Mouse (Mus musculus) embryonic stem cell, embryonic (primary cell): ENCODE results near the gene Dner.

ENCODE experiments used
- CTCF ChIA-PET, 4 experiments: fragments of 300-600 bp in 2 of 4; fragments of 350-600 bp in 2 of 4; sonication (Branson Sonifier 250); formaldehyde crosslinking; loops; one replicate each; lab custom pipeline; 2022; ENCODE audit warnings: inconsistent platforms in 2 of 4; lab: Charles Lee
- POLR2A ChIA-PET, 4 experiments: fragments of 300-600 bp in 2 of 4; fragments of 350-600 bp in 2 of 4; sonication (Branson Sonifier 250); formaldehyde crosslinking; loops; one replicate each; lab custom pipeline; 2022; ENCODE audit warnings: antibody characterized with exemption in 4 of 4, inconsistent platforms in 1 of 4; lab: Charles Lee

Gene Dner

GRCm38 (mm10) chr1:84590534-84590933 is 105.5 kb downstream of the Dner start:
- POLR2A ChIA-PET, result interaction anchor here in 1 of 4 experiments (1.2 kb wide), 1 partner anchor 14 kb away, joined by 3 read pairs; no protein-coding TSS in a partner anchor
- CTCF ChIA-PET, result no interaction called here

GRCm38 (mm10) chr1:84585434-84585833 is 110.6 kb downstream of the Dner start:
- CTCF ChIA-PET, result no interaction called here
- POLR2A ChIA-PET, result no interaction called here

GRCm38 (mm10) chr1:84581812-84582211 is 114.2 kb downstream of the Dner start:
- ChIA-PET POLR2A (interaction anchor here in 2 of 4 experiments (0.5 to 0.6 kb wide), 2 partner anchors 101 to 112 kb away, joined by 3 read pairs; no protein-coding TSS in a partner anchor), CTCF (interaction anchor here in 3 of 4 experiments (0.5 to 2.1 kb wide), 10 partner anchors 14 to 845 kb away, joined by 3 to 9 read pairs (median 4); partner anchors contain the start of gene Dner (in 1 of the 3))

- CTCF ChIA-PET, result no interaction called here
- POLR2A ChIA-PET, result no interaction called here
Observed at GRCm38 (mm10) chr1:84561841-84562240, 134.2 kb downstream of the Dner start.

GRCm38 (mm10) chr1:84561387-84561786 is 134.6 kb downstream of the Dner start:
- CTCF ChIA-PET, result no interaction called here
- POLR2A ChIA-PET, result no interaction called here

- ChIA-PET POLR2A (interaction anchor here in 1 of 4 experiments (0.8 kb wide), 1 partner anchor 32 kb away, joined by 3 read pairs; no protein-coding TSS in a partner anchor), CTCF (interaction anchor here in 1 of 4 experiments (0.6 kb wide), 1 partner anchor 133 kb away, joined by 7 read pairs; no protein-coding TSS in a partner anchor)
Observed at GRCm38 (mm10) chr1:84556546-84557511, 139.2 kb downstream of the Dner start.

- CTCF ChIA-PET, result no interaction called here
- POLR2A ChIA-PET, result no interaction called here
Observed at GRCm38 (mm10) chr1:84552005-84552404, 144.0 kb downstream of the Dner start.

- POLR2A ChIA-PET, result interaction anchor here in 1 of 4 experiments (1.1 kb wide), 1 partner anchor 91 kb away, joined by 3 read pairs; no protein-coding TSS in a partner anchor
- CTCF ChIA-PET, result interaction anchor here in 1 of 4 experiments (1.0 kb wide), 1 partner anchor 146 kb away, joined by 4 read pairs; the partner anchor contains the start of gene Dner
Observed at GRCm38 (mm10) chr1:84550065-84550368, 146.0 kb downstream of the Dner start.

GRCm38 (mm10) chr1:84549367-84550064 is 146.5 kb downstream of the Dner start:
- POLR2A ChIA-PET, result interaction anchor here in 2 of 4 experiments (0.7 to 1.1 kb wide), 2 partner anchors 91 to 221 kb away, joined by 3 read pairs; no protein-coding TSS in a partner anchor
- CTCF ChIA-PET, result interaction anchor here in 1 of 4 experiments (1.0 kb wide), 1 partner anchor 146 kb away, joined by 4 read pairs; the partner anchor contains the start of gene Dner

- ChIA-PET CTCF (no interaction called here), POLR2A (no interaction called here)
Observed at GRCm38 (mm10) chr1:84536069-84536468, 160.0 kb downstream of the Dner start.

- POLR2A ChIA-PET, result no interaction called here
- CTCF ChIA-PET, result no interaction called here
Observed at GRCm38 (mm10) chr1:84525514-84525913, 170.5 kb downstream of the Dner start.

GRCm38 (mm10) chr1:84524413-84524812 is 171.6 kb downstream of the Dner start:
- CTCF ChIA-PET, result no interaction called here

GRCm38 (mm10) chr1:84522963-84523280 is 173.1 kb downstream of the Dner start:
- CTCF ChIA-PET, result no interaction called here
- POLR2A ChIA-PET, result no interaction called here

More at GRCm38 (mm10) chr1:84524413-84524812, 171.6 kb downstream of the Dner start:
- POLR2A ChIA-PET, result no interaction called here

GRCm38 (mm10) chr1:84522256-84522962 is 173.6 kb downstream of the Dner start:
- ChIA-PET CTCF (interaction anchor here in 1 of 4 experiments (0.6 kb wide), 1 partner anchor 1350 kb away, joined by 6 read pairs; no protein-coding TSS in a partner anchor), POLR2A (no interaction called here)

GRCm38 (mm10) chr1:84518347-84518746 is 177.7 kb downstream of the Dner start:
- POLR2A ChIA-PET, result interaction anchor here in 1 of 4 experiments (0.6 kb wide), 1 partner anchor 266 kb away, joined by 3 read pairs; no protein-coding TSS in a partner anchor
- CTCF ChIA-PET, result no interaction called here

- CTCF ChIA-PET, result no interaction called here
- POLR2A ChIA-PET, result no interaction called here
Observed at GRCm38 (mm10) chr1:84513201-84513600, 182.8 kb downstream of the Dner start.

GRCm38 (mm10) chr1:84508510-84508909 is 187.5 kb downstream of the Dner start:
- ChIA-PET POLR2A (no interaction called here), CTCF (no interaction called here)

GRCm38 (mm10) chr1:84507568-84507967 is 188.5 kb downstream of the Dner start:
- POLR2A ChIA-PET, result no interaction called here
- CTCF ChIA-PET, result no interaction called here

- CTCF ChIA-PET, result no interaction called here
- POLR2A ChIA-PET, result no interaction called here
Observed at GRCm38 (mm10) chr1:84506984-84507546, 189.0 kb downstream of the Dner start.
